Mouse (Mus musculus) heart, postnatal 0 days (tissue): ENCODE measurements at regions not wholly inside any gene's neighbourhood (a gene's known extent, or its start where the extent isn't known, plus 50 kb on each side); places are given as distances from the start of the nearest gene placed in this dataset.

Source experiments
- ATAC-seq: fragments of 200-750 bp; cut with Nextera tagmentation; 2 replicates; pipeline ENCODE4 v1.8.0; 2017; ENCODE audit warnings: low read depth, moderate number of reproducible peaks, moderate library complexity; ENCODE audit not compliant: insufficient read depth
- DNase-seq: peaks from one replicate; pipeline ENCODE4 v3.0.0-alpha.2; 2016; ENCODE audit warnings: low spot score
- H3K27ac ChIP-seq: fragments of 300-500 bp; sonication (generic); 2 replicates; pipeline ENCODE4 v1.5.1; 2014; ENCODE audit warnings: low read depth, mild to moderate bottlenecking
- H3K27me3 ChIP-seq: fragments of 300-500 bp; sonication (generic); 2 replicates; pipeline ENCODE4 v1.6.1; 2014; ENCODE audit warnings: low read length, mixed read lengths; ENCODE audit not compliant: control insufficient read depth, insufficient read depth
- H3K36me3 ChIP-seq: fragments of 300-500 bp; sonication (generic); replicated peaks from 2 replicates; pipeline ENCODE4 v1.6.1; 2014; ENCODE audit warnings: low read length, mixed read lengths; ENCODE audit not compliant: control insufficient read depth, insufficient read depth
- H3K4me1 ChIP-seq: fragments of 300-500 bp; sonication (generic); 2 replicates; pipeline ENCODE4 v1.6.1; 2014; ENCODE audit warnings: antibody characterized with exemption; ENCODE audit not compliant: control insufficient read depth, insufficient read depth
- H3K4me2 ChIP-seq: fragments of 300-500 bp; sonication (generic); 2 replicates; pipeline ENCODE4 v1.6.1; 2014; ENCODE audit warnings: low read depth, mild to moderate bottlenecking, low read length, moderate library complexity
- H3K4me3 ChIP-seq: fragments of 300-500 bp; sonication (generic); 2 replicates; pipeline ENCODE4 v1.5.1; 2014; ENCODE audit warnings: low read depth, low read length
- H3K9ac ChIP-seq: fragments of 300-500 bp; sonication (generic); replicated peaks from 2 replicates; pipeline ENCODE4 v1.6.1; 2014; ENCODE audit warnings: low read depth, low read length, mixed read lengths
- H3K9me3 ChIP-seq: fragments of 300-500 bp; sonication (generic); replicated peaks from 2 replicates; pipeline ENCODE4 v1.6.1; 2016; ENCODE audit warnings: low read length; ENCODE audit not compliant: control insufficient read depth
- CTCF ChIP-seq: IDR thresholded peaks from 2 replicates; pipeline ENCODE4 v1.5.1; 2016; ENCODE audit warnings: antibody characterized with exemption, control low read depth, low read depth
- EP300 ChIP-seq: IDR thresholded peaks from 2 replicates; pipeline ENCODE4 v1.6.1; 2016; ENCODE audit warnings: antibody characterized with exemption, low read depth
- WGBS: fragments of 180-500 bp; shearing (Covaris S2); extraction: QIAGEN DNeasy Blood & Tissue Kit; methylation state at CpG from one replicate; pipeline ENCODE4 v1.1.7; 2014; 5-methylcytosine and 5-hydroxymethylcytosine counted together

DNA sequence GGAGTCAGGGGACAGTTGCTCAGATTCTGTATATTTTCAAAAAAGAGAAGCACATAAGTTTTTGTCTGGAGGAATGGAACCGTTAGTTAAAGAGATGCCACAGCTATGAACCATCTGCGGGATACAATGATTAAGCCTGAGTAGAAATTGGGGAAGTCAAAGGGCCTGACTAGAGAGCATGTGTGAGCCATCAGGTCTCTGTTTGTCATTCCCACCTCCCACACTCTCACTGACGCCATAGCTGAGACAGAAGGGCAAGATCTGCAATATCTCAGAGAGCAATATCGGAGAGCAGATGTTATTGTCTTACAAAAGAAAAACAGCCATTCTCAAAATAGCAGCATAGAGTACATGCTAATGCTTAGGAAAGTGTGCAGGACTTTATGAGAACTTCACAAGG lies 452.8 kb downstream of the Cenpc1 start:
- H3K27me3 ChIP-seq: no peaks in the 10 kb centered on the region
- no peak for ATAC-seq
- no peaks in the 10 kb centered on the region for H3K36me3 ChIP-seq
- H3K4me3 ChIP-seq: no peak overlapping the region
- no peak for TF ChIP-seq CTCF
- no peak for TF ChIP-seq EP300
- H3K4me1 ChIP-seq: no peaks in the 10 kb centered on the region
- DNase-seq: no peak
- no peak overlapping the region for H3K9ac ChIP-seq
- H3K4me2 ChIP-seq: no peak overlapping the region
- H3K9me3 ChIP-seq: no peaks in the 10 kb centered on the region; the same call in 1 of the 2 replicates
- no peak overlapping the region for H3K27ac ChIP-seq
- 73% methylated on average over 4 of the region's 4 CpGs for WGBS

DNA sequence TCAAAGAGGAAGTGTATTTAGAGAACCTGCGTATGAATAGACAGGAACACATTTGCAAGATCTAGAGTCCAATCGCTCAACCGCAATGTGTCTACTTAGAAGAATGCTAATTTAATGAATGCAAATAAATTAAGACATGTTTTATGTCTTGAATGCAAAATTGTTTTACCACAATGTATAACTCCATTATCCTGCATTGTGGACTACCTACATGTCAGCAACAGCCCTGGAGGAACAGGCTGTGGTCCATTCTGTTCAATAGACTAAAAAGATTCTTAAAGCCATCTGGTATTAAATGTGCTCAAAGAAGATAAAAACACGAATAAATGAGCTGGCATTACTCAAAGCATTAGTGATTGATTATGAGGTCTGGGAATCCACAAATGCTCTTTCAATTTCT lies 456.3 kb downstream of the Cenpc1 start:
- DNase-seq: no peak
- WGBS: 76% methylated on average over 4 of the region's 4 CpGs
- Histone ChIP-seq H3K4me3 (no peak overlapping the region), H3K4me1 (no peaks in the 10 kb centered on the region), H3K4me2 (no peak overlapping the region), H3K36me3 (no peaks in the 10 kb centered on the region), H3K9ac (no peak overlapping the region), H3K27me3 (no peaks in the 10 kb centered on the region), H3K27ac (no peak overlapping the region), H3K9me3 (no peaks in the 10 kb centered on the region)
- TF ChIP-seq CTCF (no peak), EP300 (no peak)
- no peak for ATAC-seq

DNA sequence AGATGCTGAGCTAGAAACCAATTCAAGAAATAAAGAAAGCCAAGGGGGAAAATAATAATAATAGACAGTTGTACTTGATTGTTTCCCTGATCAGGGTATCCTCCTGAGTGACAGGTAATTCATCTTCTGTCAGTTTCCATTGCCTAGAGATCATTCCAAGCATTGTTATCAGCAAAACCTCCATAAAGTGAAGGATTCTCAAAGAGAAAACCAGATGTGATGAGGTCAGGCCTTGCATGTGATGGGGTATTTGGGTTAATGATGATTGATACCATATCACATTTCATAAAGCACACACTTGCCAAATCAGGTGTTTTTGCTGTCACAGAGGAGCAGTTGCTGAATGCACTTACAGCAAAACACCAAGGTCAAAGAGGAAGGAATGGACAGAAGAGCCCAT lies 467.2 kb downstream of the Cenpc1 start:
- ATAC-seq (no peak), DNase-seq (no peak)
- H3K4me3 ChIP-seq: no peak overlapping the region
- no peak overlapping the region for H3K27ac ChIP-seq
- no peaks in the 10 kb centered on the region for H3K9me3 ChIP-seq
- no peaks in the 10 kb centered on the region for H3K4me1 ChIP-seq
- no peak overlapping the region for H3K9ac ChIP-seq
- TF ChIP-seq EP300 (no peak), CTCF (no peak)
- H3K27me3 ChIP-seq: no peaks in the 10 kb centered on the region
- H3K4me2 ChIP-seq: no peak overlapping the region
- H3K36me3 ChIP-seq: no peaks in the 10 kb centered on the region

DNA sequence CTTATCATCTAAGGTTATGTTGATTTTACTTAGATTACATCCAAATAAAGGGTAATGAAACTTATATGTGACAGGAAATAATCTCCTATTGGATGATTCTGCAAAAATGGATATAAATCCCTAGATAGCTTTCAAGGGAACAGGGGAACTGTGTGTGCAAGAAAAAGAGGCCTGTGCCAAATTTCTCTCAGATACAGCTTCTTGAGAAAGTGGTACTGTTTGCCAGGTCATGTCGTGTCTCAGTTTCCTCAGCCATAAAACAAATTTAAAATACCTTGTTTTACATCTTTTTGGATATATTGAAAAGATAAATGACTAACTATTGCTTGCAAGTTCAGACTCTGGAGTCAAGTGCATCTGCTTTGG lies 470.3 kb downstream of the Cenpc1 start:
- Histone ChIP-seq H3K9ac (no peak overlapping the region), H3K4me3 (no peak overlapping the region), H3K27ac (no peak overlapping the region), H3K27me3 (no peaks in the 10 kb centered on the region), H3K4me1 (no peaks in the 10 kb centered on the region), H3K4me2 (no peak overlapping the region), H3K36me3 (no peaks in the 10 kb centered on the region), H3K9me3 (no peaks in the 10 kb centered on the region)
- TF ChIP-seq CTCF (no peak), EP300 (no peak)
- 39% methylated on average over 1 of the region's 1 CpGs for WGBS
- DNase-seq (no peak), ATAC-seq (no peak)

DNA sequence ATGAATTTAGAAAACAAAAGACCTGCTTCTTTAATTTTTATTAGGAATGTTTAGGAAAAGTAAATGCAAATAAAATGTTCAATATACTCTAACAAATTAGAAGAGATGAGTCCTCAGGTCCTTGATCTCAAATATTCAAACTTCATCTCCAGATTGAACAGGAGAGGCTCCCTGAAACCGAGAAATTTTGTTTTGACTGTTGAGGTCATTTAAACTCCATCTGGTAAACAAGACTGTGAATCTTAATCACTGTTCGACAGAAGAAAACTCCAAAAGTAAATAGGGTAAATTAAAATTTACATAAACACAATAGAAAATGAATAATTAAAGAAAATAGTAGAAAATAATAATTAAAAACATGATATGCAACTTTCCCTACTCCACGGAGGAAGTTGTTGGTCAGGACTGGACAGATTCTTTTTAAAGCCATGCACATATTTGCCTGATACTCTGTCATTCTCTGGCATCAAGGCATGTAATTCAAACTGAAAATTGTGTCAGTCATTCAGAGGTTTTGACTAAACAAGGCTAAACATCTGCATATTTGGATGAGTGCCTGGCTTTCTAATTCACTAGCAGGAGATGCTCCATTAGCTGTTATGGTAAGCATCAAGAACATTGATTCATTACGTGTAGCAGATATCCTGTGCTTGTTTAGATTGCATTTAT lies 470.8 kb downstream of the Cenpc1 start:
- Histone ChIP-seq H3K9ac (no peak overlapping the region), H3K27me3 (no peaks in the 10 kb centered on the region), H3K4me1 (no peaks in the 10 kb centered on the region), H3K9me3 (no peaks in the 10 kb centered on the region), H3K4me2 (no peak overlapping the region), H3K4me3 (no peak overlapping the region), H3K36me3 (no peaks in the 10 kb centered on the region), H3K27ac (no peak overlapping the region)
- WGBS: 63% methylated on average over 4 of the region's 4 CpGs
- DNase-seq (no peak), ATAC-seq (no peak)
- TF ChIP-seq EP300: no peak
- TF ChIP-seq CTCF: no peak

DNA sequence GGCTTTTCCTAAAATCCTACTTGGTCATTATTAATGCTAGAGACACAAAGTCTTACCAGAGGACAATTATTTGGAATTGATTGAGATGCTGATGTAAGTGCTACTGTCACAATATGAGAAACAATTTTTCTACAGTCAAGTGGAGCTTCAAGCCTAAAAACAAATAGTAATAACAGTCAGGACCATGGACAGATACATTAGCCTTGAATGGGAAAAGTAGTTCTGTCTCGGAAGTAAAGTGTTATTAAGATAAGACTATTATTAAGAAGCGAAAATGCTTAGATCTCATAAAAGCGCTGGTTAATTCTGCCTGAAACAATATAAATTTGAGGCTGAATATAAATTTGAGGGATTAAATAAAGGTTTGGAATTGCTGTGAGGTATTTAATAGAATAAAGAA lies 473.1 kb downstream of the Cenpc1 start:
- Histone ChIP-seq H3K27ac (no peak overlapping the region), H3K27me3 (no peaks in the 10 kb centered on the region), H3K4me3 (no peak overlapping the region), H3K9me3 (0 out of 2 replicates have a peak, but pooled peaks cover 2% of the 10 kb centered on the region), H3K4me1 (no peaks in the 10 kb centered on the region), H3K4me2 (no peak overlapping the region), H3K9ac (no peak overlapping the region), H3K36me3 (no peaks in the 10 kb centered on the region)
- 44% methylated on average over 3 of the region's 3 CpGs for WGBS
- DNase-seq: no peak
- no peak for ATAC-seq
- TF ChIP-seq CTCF: no peak
- no peak for TF ChIP-seq EP300
